Mouse (Mus musculus) testis, adult 2 months (tissue): Measurements from ENCODE around the gene Olfr740. TPM values are rescaled to one million over a fixed set of nuclear protein-coding genes. Genes with fewer than 3 reads are reported as not detected.

Experiments
- H3K27ac ChIP-seq: fragments of 200-500 bp; 2 replicates; pipeline ENCODE4 v1.5.1; 2012; ENCODE audit warnings: low read depth, low read length; ENCODE audit not compliant: control insufficient read depth, insufficient read depth
- H3K27me3 ChIP-seq: fragments of 200-500 bp; 2 replicates; pipeline ENCODE4 v1.6.1; 2012; ENCODE audit warnings: mild to moderate bottlenecking, low read length, moderate library complexity; ENCODE audit not compliant: control insufficient read depth, insufficient read depth
- H3K36me3 ChIP-seq: fragments of 200-500 bp; 2 replicates; pipeline ENCODE4 v1.6.1; 2012; ENCODE audit warnings: mild to moderate bottlenecking, low read length; ENCODE audit not compliant: control insufficient read depth, insufficient read depth
- H3K4me1 ChIP-seq: fragments of 200-500 bp; 2 replicates; pipeline ENCODE4 v1.6.1; 2012; ENCODE audit warnings: low read length; ENCODE audit not compliant: control insufficient read depth, insufficient read depth
- H3K4me3 ChIP-seq: fragments of 200-500 bp; 2 replicates; pipeline ENCODE4 v1.5.1; 2012; ENCODE audit warnings: low read depth, mild to moderate bottlenecking, low read length, moderate library complexity, mixed read lengths; ENCODE audit not compliant: control insufficient read depth
- CTCF ChIP-seq: fragments of 200-500 bp; IDR thresholded peaks from 2 replicates; pipeline ENCODE4 v1.5.1; 2012; ENCODE audit warnings: low read depth, mild to moderate bottlenecking, inconsistent platforms, low read length, moderate library complexity; ENCODE audit not compliant: control insufficient read depth, insufficient read depth, insufficient replicate concordance
- POLR2A ChIP-seq: fragments of 200-500 bp; IDR thresholded peaks from 2 replicates; pipeline ENCODE4 v1.6.1; 2012; ENCODE audit warnings: low read depth, mild to moderate bottlenecking, inconsistent platforms, low read length, moderate library complexity; ENCODE audit not compliant: control insufficient read depth
- polyA plus RNA-seq: library from polyadenylated mRNA; depleted of rRNA; stranded (reverse); fragments of >200 nt; gene quantifications from 2 replicates; pipeline ENCODE4 v1.2.3, GENCODE M21; 2012; rRNA removed

Olfr740 gene
- not detected in 2 replicates for polyA plus RNA-seq

GRCm38 (mm10) chr14:50445245-50445644 is at the start of gene Olfr740:
TSS of gene Olfr740 (plus strand) at chr14:50445545.
- H3K27ac ChIP-seq: no peak within 1 kb of the TSS
- H3K4me1 ChIP-seq: no peaks in the 10 kb centered on the region
- TF ChIP-seq CTCF (no peak), POLR2A (no peak)
- H3K36me3 ChIP-seq: no peaks in the 10 kb centered on the region
- H3K27me3 ChIP-seq: no peaks in the 10 kb centered on the region
- no peak within 1 kb of the TSS for H3K4me3 ChIP-seq

GRCm38 (mm10) chr14:50407268-50407667 is 38.1 kb upstream of the Olfr740 start, which contains the start of gene Olfr738:
TSS of gene Olfr738 (plus strand) at chr14:50407568.
- no peaks in the 10 kb centered on the region for H3K36me3 ChIP-seq
- H3K27ac ChIP-seq: no peak within 1 kb of the TSS
- TF ChIP-seq POLR2A (no peak), CTCF (no peak)
- H3K4me3 ChIP-seq: no peak within 1 kb of the TSS
- no peaks in the 10 kb centered on the region for H3K27me3 ChIP-seq
- H3K4me1 ChIP-seq: no peaks in the 10 kb centered on the region

- TF ChIP-seq POLR2A: no peak
- TF ChIP-seq CTCF: no peak
- no peak within 1 kb of the TSS for H3K27ac ChIP-seq
Measured at GRCm38 (mm10) chr14:50418326-50418725, 27.0 kb upstream of the Olfr740 start, which contains the start of gene Olfr739. TSS of gene Olfr739 (plus strand) at chr14:50418626.

GRCm38 (mm10) chr14:50472438-50472837 is 27.1 kb downstream of the Olfr740 start, which contains the start of gene Olfr741:
TSS of gene Olfr741 (plus strand) at chr14:50472738.
- Histone ChIP-seq H3K27ac (no peak within 1 kb of the TSS), H3K36me3 (no peaks in the 10 kb centered on the region)
- TF ChIP-seq POLR2A: no peak

More at GRCm38 (mm10) chr14:50418326-50418725, 27.0 kb upstream of the Olfr740 start, which contains the start of gene Olfr739:
- H3K4me3 ChIP-seq: no peak within 1 kb of the TSS
- no peaks in the 10 kb centered on the region for H3K4me1 ChIP-seq
- H3K27me3 ChIP-seq: no peaks in the 10 kb centered on the region
- no peaks in the 10 kb centered on the region for H3K36me3 ChIP-seq

DNA sequence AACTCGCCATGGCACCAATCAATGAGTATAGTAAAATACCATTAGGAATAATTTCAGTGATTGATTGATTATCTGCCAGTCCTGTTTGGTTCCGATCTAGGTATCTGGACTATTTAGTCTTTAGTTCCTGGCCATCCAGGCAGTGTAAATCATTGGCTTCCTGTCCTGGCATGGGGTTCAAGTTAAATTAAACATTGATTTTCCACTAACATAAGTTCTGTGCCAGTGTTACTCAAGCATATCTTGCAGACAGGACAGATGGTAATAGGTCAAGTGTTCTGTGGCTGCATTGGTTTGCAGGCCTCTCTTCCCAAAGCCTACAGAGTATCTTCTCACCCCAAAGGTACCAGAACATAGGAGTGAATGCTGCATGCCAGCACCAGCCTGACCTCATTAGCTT is 33.1 kb downstream of the Olfr740 start:
- H3K4me3 ChIP-seq: no peak overlapping the region
- TF ChIP-seq CTCF: no peak
- TF ChIP-seq POLR2A: no peak
- H3K27ac ChIP-seq: no peak overlapping the region
- no peaks in the 10 kb centered on the region for H3K36me3 ChIP-seq
- no peaks in the 10 kb centered on the region for H3K27me3 ChIP-seq
- H3K4me1 ChIP-seq: no peaks in the 10 kb centered on the region

More at GRCm38 (mm10) chr14:50472438-50472837, 27.1 kb downstream of the Olfr740 start, which contains the start of gene Olfr741:
- no peaks in the 10 kb centered on the region for H3K4me1 ChIP-seq
- H3K4me3 ChIP-seq: no peak within 1 kb of the TSS
- no peaks in the 10 kb centered on the region for H3K27me3 ChIP-seq

GRCm38 (mm10) chr14:50503300-50503699 is 58.0 kb downstream of the Olfr740 start, which contains the start of gene Olfr742:
TSS of gene Olfr742 (plus strand) at chr14:50503600.
- no peaks in the 10 kb centered on the region for H3K27me3 ChIP-seq
- no peak within 1 kb of the TSS for H3K27ac ChIP-seq
- H3K4me1 ChIP-seq: no peaks in the 10 kb centered on the region
- H3K4me3 ChIP-seq: no peak within 1 kb of the TSS
- TF ChIP-seq POLR2A (no peak), CTCF (no peak)
- no peaks in the 10 kb centered on the region for H3K36me3 ChIP-seq

Other genes starting within 250 kb of the Olfr740 start
- gene Olfr731, start 203.7 kb upstream of the Olfr740 start, polyA plus RNA-seq: 0.06 TPM in 1 of 2 replicates, not detected in the other
- 0.14 and 0.17 TPM in 2 replicates for gene Olfr732, start 161.3 kb upstream of the Olfr740 start, polyA plus RNA-seq
- gene Olfr733, start 144.0 kb upstream of the Olfr740 start, polyA plus RNA-seq: 0.13 TPM in 1 of 2 replicates, not detected in the other
- 0.10 and 0.37 TPM in 2 replicates for gene Olfr734, start 118.8 kb upstream of the Olfr740 start, polyA plus RNA-seq
- gene Olfr735, start 96.7 kb upstream of the Olfr740 start, polyA plus RNA-seq: 0.12 and 0.21 TPM in 2 replicates
- 0.04 TPM in 1 of 2 replicates, not detected in the other for gene Tlr11, start 87.6 kb upstream of the Olfr740 start, polyA plus RNA-seq
- 0.07 TPM in 1 of 2 replicates, not detected in the other for gene Olfr736, start 64.4 kb upstream of the Olfr740 start, polyA plus RNA-seq
- 0.11 TPM in 1 of 2 replicates, not detected in the other for gene Olfr738, start 38.0 kb upstream of the Olfr740 start, polyA plus RNA-seq
- not detected in 2 replicates for gene Olfr739, start 26.9 kb upstream of the Olfr740 start, polyA plus RNA-seq
- gene Olfr741, start 27.2 kb downstream of the Olfr740 start, polyA plus RNA-seq: not detected in 2 replicates
- not detected in 2 replicates for gene Olfr742, start 58.1 kb downstream of the Olfr740 start, polyA plus RNA-seq
- 0.04 TPM in 1 of 2 replicates, not detected in the other for gene Olfr743, start 76.3 kb downstream of the Olfr740 start, polyA plus RNA-seq
- not detected in 2 replicates for gene Olfr744, start 169.3 kb downstream of the Olfr740 start, polyA plus RNA-seq
- not detected in 2 replicates for gene Olfr745, start 193.8 kb downstream of the Olfr740 start, polyA plus RNA-seq
- gene Olfr746, start 201.5 kb downstream of the Olfr740 start, polyA plus RNA-seq: not detected in 2 replicates
- gene Olfr747, start 247.7 kb downstream of the Olfr740 start, polyA plus RNA-seq: not detected in 2 replicates